Mouse (Mus musculus) frontal cortex, postnatal 10 days (tissue): ENCODE measurements around the gene Slc28a1.
A peak's percentile ranks its signal among the peaks of the same experiment; 100 is the strongest.
"Not testable (repeated sequence)": the region's sequence is repeated elsewhere in the genome, so short reads cannot be mapped to it uniquely, and the experiment has no call there.

Source experiments
- DNase-seq, 2 experiments: peaks; one replicate each; pipeline ENCODE4 v3.0.0; 2022; ENCODE audit warnings: low spot score in 2 of 2, mixed read lengths in 1 of 2

The Slc28a1 gene

DNA sequence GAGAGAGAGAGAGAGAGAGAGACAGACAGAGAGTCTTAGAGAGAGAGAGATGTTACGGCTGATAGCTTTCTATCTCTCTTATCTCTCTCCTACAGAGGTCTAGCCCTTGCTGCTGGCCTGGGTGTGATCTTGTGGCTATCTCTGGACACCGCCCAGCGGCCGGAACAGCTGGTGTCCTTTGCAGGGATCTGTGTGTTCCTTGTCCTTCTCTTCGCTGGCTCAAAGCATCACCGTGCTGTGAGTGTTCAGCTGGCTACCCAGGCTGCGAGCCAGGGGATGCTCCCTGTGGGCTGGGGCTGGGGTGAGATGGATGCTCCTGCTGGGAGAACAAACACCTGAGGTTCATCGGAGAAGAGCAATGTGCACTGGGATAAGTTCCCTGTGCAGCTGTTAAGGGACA, 10.2 kb downstream of the Slc28a1 start:
- no peak for DNase-seq

GRCm38 (mm10) chr7:81125215-81126175, 10.9 kb downstream of the Slc28a1 start:
- no peak for DNase-seq

GRCm38 (mm10) chr7:81131864-81132263, 17.3 kb downstream of the Slc28a1 start:
- no peak for DNase-seq

DNA sequence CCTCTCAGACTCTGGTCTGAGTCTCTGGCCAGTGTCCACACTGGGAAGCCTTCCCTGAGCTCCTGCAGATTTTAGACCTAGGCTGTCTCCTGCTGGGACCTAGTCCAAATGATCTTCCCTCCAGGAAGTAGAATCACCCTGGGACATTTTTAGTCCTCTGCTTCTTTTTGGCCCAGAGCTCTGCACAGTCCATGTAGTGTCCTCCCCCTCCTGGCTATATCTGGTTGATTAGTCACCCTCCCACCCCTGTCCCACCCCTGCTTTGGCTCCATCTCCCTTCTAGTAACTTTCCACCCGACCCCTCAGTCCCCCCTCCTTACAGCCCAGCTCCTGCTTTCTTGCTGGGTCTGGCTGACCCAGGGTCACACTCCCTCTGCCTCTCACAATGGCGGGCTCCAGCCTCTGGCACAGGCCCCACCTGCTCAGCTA, 18.3 kb downstream of the Slc28a1 start:
- DNase-seq: no peak

- no peak for DNase-seq
Observed at GRCm38 (mm10) chr7:81133416-81133815, 18.8 kb downstream of the Slc28a1 start.

- DNase-seq: no peak
Observed at GRCm38 (mm10) chr7:81133941-81134340, 19.3 kb downstream of the Slc28a1 start.

- peak; percentile 30 to 48 for DNase-seq
Observed at GRCm38 (mm10) chr7:81134614-81135067, 20.0 kb downstream of the Slc28a1 start.

DNA sequence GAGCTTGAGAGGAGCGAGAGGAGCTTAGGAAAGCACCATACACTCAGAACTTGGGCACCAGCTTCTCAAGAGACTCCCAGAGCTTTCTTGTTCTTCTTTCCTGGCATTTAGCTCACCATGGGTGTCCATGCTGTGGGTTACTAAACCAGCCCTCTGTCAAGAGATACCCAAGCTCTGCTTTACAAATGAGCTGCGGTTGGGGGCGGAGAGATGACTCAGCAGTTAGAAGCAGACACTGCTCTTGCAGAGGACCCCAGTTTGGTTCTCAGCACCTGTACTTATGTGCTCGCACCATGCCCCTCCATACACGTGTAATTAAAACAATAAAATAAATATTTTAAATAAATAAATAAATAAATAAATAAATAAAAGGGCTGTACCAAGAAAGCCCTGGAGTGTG, 22.7 kb downstream of the Slc28a1 start:
- DNase-seq: no peak

GRCm38 (mm10) chr7:81139100-81139499, 24.5 kb downstream of the Slc28a1 start:
- DNase-seq: no peak

DNA sequence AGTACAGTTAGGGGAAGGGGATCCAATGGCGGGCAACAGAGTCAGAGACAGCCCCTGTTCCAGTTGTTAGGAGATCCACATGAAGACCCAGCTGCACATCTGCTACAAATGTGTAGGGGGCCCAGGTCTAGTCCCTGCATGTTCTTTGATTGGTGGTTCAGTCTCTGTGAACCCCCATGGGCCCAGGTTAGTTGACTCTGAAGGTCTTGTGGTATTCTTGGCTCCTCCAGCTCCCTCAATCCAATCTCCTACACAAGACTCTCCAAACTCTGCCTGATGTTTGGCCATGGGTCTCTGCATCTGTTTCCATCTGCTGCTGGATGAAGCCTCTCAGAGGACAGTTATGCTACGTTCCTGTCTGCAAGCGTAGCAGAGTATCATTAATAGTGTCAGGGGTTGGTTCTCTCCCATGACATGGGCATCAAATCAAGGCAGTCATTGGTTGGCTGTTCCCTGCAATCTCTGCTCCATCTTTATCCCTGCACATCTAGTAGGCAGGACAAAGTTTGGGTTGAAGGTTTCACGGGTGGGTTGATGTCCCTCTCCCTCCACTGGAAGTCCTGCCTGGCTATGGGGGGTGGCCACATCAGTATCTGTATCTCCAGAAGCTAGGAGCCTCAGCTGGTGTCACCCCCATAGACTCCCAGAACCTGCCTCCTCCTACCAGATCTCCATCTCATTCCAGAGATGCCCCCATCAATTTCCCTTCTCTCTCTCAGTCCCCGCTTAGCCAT, 25.2 kb downstream of the Slc28a1 start:
- no peak for DNase-seq

DNA sequence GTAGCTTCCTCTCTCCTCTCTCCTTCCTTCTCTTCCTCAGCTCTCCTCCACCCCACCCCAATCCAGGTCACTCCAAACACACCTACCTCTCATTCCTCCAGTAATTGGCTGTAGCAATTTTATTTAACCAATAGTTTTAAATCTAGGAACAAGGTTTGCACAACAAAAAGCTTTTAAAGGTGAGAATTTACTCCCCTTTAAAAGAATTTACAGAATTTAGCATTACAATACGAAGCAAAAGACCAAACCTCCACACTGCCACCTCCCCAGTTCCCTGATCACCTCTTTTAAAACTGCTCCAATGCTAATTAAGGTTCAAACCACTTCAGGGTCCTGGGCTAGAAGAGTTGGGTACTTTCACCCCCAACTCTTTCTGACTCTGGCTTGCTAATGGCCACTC, 26.9 kb downstream of the Slc28a1 start:
- no peak for DNase-seq

- not testable (repeated sequence) for DNase-seq
Observed at GRCm38 (mm10) chr7:81143056-81143455, 28.5 kb downstream of the Slc28a1 start.

- DNase-seq: no peak
Observed at GRCm38 (mm10) chr7:81149759-81150158, 35.2 kb downstream of the Slc28a1 start.

DNA sequence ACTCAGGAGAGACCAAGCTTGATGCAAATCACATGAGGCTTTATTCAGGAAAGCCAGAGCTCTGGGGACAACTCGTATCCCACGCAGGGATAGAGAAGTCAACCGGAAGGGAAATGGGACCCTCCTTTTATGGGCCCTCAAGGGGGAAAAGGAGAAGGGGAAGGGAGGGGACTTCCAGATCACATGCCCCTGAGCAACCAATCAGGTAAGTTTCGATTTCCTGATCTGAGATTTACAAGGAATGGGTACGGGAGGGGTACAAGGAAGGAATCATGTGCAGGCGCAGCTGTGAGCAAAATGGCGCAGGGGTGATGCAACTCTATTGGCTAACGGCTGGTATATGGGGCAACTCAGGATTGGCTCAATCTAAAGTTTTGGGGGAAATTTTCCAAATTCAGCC, 36.6 kb downstream of the Slc28a1 start:
- no peak for DNase-seq

GRCm38 (mm10) chr7:81152306-81152705, 37.7 kb downstream of the Slc28a1 start:
- no peak for DNase-seq

- DNase-seq: no peak
Observed at GRCm38 (mm10) chr7:81152826-81153225, 38.2 kb downstream of the Slc28a1 start.

DNA sequence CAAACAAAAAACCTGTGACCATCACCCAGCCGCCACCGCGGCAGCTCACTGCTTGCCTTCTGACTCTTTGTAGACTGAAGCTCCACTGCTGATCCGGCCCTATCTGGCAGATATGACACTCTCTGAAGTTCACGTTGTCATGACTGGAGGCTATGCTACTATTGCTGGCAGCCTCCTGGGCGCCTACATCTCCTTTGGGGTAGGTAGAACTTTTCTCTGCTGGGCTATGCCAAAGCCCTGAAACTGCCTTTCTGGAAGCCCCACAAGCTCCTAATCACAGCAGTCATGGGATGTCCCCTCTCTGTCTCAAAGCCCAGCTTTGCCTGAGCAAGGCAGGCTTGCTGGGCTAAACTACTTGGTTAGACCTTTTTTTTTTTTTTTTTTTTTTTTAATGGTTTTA, 38.7 kb downstream of the Slc28a1 start:
- no peak for DNase-seq

- not testable (repeated sequence) for DNase-seq
Observed at GRCm38 (mm10) chr7:81154244-81154643, 39.6 kb downstream of the Slc28a1 start.

DNA sequence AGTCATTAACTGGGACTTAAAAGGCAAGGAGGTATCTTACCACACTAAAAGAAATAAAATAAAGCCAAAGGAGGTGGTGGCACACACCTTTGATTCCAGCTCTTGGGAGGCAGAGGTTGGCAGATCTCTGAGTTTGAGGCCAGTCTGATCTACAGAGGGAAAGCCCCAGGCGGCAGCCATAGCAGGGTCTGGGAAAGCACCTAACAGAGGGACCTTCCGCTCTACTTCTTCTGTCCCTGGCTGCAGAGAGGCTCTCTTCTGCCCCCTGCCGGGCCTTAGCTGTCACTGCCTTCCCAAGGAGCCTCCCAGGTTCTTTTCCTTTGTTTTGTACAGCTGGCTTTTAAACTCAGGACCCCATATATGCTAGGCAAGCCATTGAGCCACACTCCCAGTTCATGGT, 40.4 kb downstream of the Slc28a1 start:
- peak in 1 of 2 experiments; percentile 25 for DNase-seq

DNA sequence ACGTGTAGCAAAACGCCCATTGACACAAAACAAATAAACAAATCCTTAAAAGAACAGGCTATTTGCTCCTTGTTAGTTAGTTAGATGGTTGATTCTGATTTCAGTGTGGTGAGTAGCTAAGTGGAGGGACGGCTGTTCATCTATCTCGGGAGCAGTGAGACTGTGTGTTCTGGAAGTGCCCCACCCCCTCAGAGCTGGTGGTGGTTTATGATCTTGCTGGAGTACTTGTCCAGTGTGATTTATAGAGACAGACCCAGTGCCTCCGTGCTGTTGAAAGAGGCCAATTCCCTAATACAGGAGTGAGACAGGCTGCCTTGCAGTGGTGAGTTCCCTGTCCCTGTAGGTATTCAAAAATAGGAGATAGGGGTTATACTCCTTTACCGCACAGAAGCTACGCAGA, 44.3 kb downstream of the Slc28a1 start:
- no peak for DNase-seq

- DNase-seq: no peak
Observed at GRCm38 (mm10) chr7:81161666-81162065, 47.1 kb downstream of the Slc28a1 start.

GRCm38 (mm10) chr7:81162345-81162744, 47.7 kb downstream of the Slc28a1 start:
- DNase-seq: peak; percentile 11 to 67

DNA sequence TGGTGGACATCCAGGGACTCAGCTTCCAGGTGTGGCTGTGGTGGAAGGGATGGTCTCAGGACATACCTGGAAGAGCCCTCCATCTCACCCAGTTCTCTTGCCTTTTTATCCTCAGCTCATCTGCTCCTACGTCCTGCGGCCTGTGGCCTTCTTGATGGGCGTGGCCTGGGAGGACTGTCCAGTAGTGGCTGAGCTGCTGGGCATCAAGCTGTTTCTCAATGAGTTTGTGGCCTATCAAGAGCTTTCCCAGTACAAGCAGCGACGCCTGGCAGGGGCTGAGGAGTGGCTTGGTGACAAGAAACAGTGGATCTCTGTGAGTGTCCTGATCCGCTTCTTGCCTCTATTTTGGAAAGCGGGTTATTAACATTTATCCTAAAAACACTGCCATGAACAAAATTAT, 49.8 kb downstream of the Slc28a1 start:
- DNase-seq: no peak
